Mouse (Mus musculus): ENCODE results near the gene Mrm1. TPM values are rescaled to one million over a fixed set of nuclear protein-coding genes. Genes with fewer than 3 reads are reported as not detected.
A peak's percentile ranks its signal among the peaks of the same experiment; 100 is the strongest.
"Not testable (repeated sequence)": the region's sequence is repeated elsewhere in the genome, so short reads cannot be mapped to it uniquely, and the experiment has no call there.

The Mrm1 gene
- 10 to 100 TPM; 24.5 to 26.0 TPM for total RNA-seq (2021)
- long read RNA-seq, experiment 1, transcript Mrm1-201 (5 exons, 2,477 nt) = major isoform, 11 of 19 reads
- long read RNA-seq, experiment 1, partial matches to known transcripts = 3 of 19 reads
- long read RNA-seq, experiment 1, other reads (novel, unspliced or antisense) = 5 of 19 reads
- long read RNA-seq, experiment 2, transcript Mrm1-201 (5 exons, 2,477 nt) = major isoform, 33 of 50 reads
- long read RNA-seq, experiment 2, partial matches to known transcripts = 5 of 50 reads
- long read RNA-seq, experiment 2, other reads (novel, unspliced or antisense) = 12 of 50 reads

DNA sequence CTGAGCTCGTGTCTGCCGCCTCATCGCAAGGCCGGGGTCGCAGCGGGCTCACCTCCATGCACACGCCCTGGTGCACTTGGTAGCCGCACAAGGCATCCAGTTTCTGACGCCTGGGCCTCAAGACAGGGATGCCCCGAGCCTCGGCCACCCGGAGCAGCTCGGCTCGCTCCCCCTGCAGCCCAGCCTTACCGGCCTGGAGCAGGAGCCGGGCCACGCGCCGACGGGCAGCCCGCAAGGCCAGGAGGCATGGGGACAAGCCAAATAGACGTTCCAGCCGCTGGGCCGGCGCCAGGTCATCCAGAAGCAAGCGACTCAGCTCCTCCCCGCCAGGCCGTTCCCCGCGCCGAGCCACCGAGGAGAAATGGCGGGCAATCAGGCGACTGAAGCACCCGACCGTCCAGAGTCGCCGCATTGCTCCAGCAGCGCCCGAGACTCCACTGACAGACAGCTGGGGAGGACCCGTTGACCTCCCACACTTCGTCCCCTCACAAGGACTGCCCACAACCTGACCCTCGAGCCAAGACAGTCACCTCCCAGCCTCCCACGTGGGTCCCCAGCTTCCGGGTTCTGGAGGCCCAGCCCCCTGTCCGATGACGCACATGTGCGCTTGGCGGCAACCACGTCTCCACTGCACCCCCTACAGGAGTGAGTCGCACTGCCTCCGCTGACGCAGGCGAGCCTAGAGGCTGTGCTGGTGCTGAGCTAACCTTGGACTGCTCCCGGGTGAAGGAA lies at the start of gene Mrm1:
Mrm1 (minus strand) TSS at position 555 of the 732 bp plus-strand sequence.
- DNase-seq (ENCODE audit: low spot score in 2 of 2) = peak; percentile 75 to 93

DNA sequence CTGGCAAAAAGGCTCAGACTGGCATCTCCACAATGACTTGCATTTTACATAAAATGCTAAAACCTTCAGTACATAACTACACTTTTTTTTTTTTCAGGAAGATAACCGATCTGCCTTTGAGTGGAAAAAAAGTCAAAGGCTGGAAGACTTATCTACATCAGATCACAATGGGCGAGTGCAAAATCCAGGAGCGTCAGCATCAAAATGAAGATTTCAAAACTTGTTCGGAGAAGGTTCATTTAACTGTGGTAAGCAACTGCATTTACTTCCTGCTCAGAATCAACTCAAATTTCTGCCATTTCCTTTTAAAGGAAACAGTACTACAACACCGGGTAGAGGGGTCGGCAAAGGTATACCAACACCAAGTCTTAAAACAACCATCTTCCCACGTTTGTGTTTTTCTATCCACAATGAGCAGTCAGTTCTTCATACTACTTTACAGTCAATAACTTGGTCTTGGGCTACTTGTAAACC lies 49.5 kb upstream of the Mrm1 start:
- no peak for DNase-seq (ENCODE audit: low spot score in 2 of 2)

DNA sequence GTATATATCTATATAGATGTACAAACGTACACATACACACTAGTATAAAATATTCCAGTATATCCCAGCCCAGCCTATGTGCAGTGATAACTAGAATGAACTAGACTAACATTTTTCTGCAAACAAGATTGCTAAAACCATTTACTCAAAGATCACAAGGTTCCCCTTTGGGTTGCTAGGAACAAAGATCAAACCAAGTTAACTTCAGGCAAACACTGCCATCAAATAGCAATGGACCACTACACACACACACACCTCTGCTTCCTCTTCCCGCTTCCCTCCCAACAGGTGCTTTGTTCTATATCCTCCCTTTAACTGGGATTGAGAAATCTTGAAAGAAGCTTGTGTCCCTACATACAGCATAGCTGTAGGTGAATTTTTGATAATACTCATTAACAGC lies 48.3 kb upstream of the Mrm1 start:
- no peak for DNase-seq (ENCODE audit: low spot score in 2 of 2)

DNA sequence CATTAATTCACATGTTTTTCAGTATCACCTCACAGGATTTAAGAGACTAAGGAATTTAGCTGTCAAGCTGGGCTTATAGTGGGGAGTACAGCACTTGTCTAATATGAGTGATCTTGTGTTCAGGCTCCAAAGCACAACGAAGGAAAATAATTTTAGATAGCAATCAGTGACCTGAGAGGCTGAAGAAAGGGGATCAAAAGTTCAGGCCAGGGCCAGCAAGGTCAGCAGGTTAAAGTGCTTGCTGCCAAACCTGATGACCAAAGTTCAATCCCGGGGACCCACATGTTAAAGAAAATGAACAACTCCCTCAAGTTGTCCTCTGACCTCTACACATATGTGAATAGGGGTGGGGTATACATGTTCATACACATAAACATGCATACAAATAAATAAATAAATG lies 46.0 kb upstream of the Mrm1 start:
- DNase-seq (ENCODE audit: low spot score in 2 of 2) = no peak

DNA sequence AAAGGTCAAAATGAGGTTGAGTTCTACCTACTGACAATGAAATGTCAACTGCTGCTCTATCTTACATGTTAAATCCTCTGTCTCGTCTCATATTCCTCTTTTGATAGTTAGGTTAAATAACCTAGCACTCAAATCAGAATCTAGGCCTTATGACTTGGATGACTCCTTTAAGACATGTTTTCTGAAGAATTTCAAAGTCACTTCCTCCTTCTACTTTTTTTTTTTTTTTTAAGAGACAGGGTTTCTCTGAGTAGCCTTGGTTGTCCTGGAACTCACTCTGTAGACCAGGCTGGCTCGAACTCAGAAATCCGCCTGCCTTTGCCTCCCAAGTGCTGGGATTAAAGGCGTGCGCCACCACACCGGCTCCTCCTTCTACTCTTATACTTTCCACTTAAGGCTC lies 36.0 kb upstream of the Mrm1 start:
- DNase-seq (ENCODE audit: low spot score in 2 of 2) = no peak

DNA sequence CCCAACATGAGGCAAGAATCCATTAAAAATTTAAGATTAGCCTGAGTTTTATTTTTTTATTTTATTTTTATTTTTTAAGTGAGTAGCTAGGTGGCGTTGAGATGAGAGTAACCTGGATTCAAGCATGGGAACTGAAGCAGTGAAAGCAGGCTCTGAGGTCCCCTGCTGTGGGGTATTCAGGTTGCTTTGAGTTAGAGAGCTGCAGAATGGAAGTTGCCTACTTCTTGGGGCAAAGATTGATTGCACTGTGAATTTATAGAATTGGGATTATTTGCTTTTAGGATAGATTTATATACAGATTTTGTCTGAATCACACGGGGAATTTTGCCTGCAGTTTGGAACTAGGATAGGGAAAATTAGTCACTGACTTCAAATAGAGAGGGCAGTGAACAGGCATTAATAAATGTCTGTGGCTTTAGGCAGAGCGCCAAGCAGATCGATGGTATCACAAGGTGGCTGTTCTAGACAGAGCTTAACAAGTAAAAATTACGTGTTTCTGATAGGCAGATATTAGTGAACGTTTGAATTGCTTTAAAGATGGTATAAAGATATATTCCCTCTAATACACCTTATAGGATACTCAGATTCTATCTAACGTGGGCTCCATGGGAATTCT lies 28.3 kb upstream of the Mrm1 start:
- DNase-seq (ENCODE audit: low spot score in 2 of 2) = no peak

DNA sequence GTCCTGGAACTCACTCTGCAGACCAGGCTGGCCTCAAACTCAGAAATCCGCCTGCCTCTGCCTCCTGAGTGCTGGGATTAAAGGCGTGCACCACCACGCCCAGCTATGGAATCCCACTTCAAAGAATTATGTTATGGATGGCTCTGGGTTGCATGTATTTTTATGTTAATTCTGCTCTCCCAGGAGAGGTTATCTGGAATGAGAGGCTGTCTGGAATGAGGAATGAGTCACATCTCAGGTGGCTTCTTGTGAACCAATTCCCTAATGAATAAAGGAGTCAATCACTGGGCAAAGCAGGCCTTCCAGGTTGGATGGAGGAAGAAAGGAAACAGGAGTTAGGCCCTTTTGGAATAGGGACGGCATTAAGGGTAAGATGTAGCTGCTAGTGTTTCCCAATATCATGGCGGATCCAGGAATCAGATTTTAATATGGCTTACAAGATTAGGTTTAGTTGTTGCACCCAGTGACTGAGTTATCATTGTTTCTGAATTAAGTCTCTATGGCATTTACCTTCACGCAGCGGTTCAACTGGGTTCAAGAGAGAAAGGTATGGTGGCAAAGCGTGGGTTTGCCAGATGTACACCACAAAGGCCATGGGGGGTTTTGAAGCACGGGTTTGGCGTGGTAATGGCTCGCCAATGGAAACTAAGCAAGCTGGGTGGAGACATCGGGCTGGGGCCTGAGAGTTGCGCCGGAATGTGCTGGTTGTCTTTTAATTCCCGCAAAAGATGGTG lies 27.6 kb upstream of the Mrm1 start:
- DNase-seq (ENCODE audit: low spot score in 2 of 2) = no peak

DNA sequence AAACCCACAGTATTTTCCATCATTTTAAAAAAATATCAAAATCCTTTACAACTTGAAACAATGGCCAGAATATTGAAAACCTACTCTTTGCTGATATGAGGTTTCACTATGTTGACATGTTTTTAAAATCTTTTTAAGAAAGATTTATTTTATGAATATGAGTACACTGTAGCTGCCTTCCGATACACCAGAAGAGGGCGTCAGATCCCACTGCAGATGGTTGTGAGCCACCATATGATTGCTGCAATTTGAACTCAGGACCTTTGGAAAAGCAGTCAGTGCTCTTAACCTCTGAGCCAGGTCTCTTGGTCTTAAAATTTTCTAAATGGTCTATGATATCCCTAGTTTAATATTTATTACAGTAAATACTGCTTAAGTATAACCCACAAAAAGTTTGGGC lies 20.0 kb upstream of the Mrm1 start:
- no peak for DNase-seq (ENCODE audit: low spot score in 2 of 2)

DNA sequence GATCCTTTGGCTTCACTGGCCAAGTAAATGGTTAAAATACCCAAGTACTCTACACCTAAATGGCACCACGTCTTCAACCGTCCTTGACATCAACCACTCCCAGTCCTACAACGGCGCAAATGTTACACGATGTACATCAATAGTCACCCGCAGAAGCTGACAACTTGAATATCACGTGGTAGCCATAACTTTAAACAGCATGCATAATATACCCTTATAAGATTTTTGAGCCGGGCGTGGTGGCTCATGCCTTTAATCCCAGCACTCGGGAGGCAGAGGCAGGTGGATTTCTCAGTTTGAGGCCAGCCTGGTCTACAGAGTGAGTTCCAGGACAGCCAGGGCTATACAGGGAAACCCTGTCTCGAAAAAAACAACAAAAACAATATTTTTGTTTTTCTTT lies 10.2 kb upstream of the Mrm1 start:
- DNase-seq (ENCODE audit: low spot score in 2 of 2) = not testable (repeated sequence)

DNA sequence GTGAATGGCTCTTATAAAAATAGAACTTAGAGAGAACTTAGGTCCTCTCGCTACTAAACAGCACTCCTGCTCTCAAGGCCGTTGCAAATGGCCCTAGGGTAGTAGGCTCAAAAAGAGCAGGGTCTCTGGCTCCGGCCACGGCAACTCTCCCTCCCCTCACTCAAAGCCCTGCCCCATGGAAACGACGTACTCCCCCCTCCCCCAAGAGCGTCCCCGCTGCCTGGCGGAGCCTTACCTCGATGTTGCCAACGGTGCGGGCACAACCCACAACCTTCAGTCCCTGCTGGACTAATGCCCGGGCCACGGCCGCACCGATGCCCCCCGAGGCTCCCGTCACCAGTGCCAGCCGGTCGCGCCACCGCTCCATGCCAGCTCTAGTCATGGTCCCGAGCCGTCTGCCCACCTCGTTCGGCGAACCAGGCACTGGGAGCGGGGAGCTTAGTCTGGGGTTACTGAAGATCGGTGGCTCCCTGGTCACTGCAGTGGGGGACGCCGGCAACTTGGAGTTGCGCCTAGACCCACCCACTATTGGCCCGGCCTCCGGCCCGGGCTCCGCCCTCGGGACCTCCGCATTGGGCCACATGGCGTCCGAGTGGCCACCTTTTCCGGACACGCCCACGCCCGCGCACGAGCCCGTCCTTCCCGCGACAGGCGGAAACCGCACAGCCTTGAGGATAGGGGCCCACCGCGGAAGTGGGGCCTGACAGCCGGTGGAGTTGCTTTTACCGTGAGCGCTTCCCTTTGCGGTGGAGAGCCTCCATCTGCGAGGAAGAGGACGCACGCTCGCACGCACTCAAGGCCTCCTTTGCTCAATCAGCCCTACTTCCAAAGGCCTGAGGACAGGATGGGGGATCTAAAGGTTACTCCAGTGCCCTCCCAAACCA lies 9.4 kb upstream of the Mrm1 start, which contains the start of gene Dhrs11:
Dhrs11 (minus strand) TSS at position 479 of the 884 bp plus-strand sequence.
- peak; percentile 89 to 95 for DNase-seq (ENCODE audit: low spot score in 2 of 2)

DNA sequence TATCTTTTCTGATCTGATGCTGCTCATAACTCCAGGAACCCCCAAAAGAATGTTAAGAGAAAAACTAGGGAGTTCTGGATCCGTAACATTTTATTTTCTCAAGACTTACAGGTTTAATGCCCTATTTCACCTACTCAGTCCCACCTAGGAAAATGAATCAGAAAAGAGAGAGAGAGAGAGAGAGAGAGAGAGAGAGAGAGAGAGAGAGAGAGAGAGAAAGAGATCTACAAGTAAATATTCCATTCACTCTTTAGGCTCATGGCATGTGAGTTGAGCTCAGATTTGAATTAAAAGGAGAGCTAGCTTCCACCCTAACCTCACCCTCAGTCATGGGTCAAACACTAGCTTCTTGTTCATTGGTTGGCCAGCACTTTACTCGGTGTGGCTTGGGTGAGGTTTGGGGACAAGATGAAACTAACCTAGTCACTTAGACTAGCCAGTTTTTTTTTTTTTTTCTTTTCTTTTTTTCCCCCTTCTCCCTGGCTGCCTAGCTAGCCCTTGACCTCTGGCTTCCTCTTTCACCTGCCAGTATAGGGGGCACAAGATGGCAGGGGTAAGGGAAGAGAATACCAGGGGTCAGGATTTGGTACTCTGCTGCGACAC lies 8.7 kb upstream of the Mrm1 start:
- no peak for DNase-seq (ENCODE audit: low spot score in 2 of 2)

DNA sequence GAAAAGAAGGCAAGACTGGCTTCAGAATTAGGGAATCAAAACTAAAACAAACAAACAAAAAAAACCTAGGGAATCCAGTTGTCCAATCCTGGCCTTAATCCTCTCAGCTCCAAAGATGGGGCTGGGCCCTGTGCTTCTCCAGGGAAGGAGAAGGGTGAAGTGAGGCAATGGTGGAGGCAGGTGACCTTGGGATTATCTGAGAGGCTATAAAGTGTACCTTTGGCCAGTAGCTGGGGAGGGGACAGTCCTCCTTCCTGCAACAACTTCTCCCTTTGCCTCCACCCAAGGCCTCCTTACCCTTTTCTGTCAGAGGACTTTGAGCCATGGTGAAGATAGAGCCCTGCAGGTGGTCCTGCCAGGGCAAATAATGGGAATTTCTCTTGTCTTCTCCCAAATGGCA lies 8.2 kb upstream of the Mrm1 start:
- no peak for DNase-seq (ENCODE audit: low spot score in 2 of 2)

DNA sequence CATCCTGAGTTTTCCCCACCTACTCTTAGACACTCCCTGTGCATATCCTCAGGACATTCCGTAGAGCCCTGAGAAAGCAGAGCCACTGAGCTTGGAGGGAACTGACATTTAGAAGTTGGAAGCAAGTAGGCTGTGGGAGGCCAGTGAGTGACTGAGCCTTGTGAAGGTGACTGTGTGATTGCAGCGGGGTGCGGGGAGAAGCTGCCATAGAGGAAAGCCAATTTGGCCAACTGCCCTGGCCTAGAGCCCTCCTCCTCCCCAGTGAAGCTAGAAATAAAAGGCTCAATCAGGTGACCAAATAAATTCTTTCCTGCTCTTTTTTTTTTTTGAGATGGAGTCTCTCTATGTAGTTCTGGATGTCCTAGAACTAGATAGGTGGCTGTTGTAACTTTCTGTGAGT lies 6.9 kb upstream of the Mrm1 start:
- peak in 1 of 2 experiments; percentile 56 for DNase-seq (ENCODE audit: low spot score in 2 of 2)

DNA sequence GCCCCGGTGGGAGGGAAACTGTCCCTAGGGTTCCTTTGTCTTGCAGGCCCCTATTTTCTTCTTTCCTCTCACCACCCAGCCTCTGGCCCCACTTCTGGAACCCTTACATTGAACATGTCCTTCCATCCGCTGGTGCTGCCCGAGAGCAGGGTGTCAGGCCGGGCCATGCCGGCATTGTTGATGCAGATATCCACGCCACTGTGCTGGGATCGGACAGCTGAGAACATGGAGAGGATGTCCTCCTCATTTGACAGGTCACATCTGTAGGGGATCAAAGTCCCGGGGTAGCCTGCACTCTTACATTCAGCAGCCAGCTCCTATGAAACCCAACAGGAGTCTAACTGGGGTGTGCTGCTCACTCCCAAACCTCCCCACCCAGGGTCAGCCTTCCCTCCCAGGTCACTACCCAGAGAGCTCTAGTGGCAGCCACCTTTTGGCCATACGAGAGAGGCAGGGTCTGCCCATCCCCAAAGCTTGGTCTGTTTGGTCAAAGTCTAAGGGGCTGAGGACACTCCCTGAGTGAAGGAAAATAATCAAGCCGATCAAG lies 6.0 kb upstream of the Mrm1 start:
- DNase-seq (ENCODE audit: low spot score in 2 of 2) = no peak

DNA sequence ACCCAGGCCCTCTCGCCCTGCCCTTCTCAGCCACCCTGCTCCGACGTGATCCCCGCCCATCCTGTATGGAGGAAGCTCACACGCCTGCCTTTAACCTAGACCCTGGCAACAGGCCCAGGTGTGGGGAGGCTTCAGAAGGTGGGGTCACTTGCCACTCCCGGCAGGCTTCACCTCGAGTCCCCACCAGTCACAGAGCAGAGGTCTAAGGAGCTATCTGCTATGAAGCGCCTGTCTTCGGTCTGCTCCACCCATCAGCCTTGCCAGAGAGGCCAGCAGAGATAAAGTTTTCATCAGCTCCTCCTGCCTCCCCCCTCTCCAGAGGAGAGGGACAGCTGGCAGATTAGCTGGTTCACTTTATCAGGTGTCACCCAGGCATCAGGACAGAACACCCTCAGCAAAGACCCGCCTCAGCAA lies 4.2 kb upstream of the Mrm1 start:
- no peak for DNase-seq (ENCODE audit: low spot score in 2 of 2)

DNA sequence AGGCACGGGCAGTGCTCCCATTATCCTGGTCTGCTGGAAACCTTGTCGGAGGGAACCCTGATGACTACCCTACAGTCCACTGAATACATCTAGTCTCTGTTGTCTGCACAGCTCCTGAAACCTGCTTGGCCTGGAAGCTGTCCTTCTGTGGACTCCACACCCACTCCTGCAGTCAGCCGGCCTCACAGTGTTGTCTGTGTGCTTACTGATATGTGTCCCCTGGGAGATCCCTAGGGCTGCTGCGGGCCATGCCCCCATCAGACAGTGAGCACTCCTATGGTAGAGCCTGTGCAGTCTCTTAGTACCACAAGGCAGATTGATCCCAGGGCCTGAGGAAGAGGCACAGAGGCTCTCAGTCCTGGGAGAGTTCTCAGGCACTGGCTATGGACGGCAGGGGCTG lies 3.2 kb upstream of the Mrm1 start:
- DNase-seq (ENCODE audit: low spot score in 2 of 2) = no peak

DNA sequence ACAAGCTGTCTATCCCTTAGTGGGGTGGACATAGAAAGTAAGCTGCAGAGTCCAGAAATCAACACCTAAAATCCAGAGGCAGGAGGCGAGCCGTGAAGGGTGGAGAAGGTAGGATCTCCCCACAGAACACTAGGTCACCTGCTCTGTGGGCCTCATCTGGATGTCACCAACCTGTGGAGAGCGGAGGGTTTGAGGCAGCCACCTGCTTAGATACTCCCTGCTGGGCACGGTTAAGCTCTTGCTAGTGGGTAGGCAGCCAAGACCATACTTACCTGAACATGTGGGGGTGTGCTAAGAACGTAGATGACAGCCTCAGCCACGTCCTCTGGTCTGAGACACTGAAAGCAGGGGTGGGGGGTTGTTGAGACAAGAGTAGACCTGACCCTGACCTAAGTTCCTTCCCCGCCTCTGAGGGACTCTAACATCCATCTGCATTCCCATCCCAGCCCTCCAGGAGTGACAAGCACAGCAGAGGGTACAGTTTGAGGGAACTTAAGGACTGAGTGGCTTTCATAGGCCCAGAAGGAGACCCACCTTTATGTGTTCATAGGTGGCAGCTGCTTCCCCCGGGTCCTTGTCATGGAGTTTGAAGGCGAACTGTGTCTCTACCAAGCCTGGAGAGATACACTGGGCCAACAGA lies 1.9 kb upstream of the Mrm1 start:
- no peak for DNase-seq (ENCODE audit: low spot score in 2 of 2)

DNA sequence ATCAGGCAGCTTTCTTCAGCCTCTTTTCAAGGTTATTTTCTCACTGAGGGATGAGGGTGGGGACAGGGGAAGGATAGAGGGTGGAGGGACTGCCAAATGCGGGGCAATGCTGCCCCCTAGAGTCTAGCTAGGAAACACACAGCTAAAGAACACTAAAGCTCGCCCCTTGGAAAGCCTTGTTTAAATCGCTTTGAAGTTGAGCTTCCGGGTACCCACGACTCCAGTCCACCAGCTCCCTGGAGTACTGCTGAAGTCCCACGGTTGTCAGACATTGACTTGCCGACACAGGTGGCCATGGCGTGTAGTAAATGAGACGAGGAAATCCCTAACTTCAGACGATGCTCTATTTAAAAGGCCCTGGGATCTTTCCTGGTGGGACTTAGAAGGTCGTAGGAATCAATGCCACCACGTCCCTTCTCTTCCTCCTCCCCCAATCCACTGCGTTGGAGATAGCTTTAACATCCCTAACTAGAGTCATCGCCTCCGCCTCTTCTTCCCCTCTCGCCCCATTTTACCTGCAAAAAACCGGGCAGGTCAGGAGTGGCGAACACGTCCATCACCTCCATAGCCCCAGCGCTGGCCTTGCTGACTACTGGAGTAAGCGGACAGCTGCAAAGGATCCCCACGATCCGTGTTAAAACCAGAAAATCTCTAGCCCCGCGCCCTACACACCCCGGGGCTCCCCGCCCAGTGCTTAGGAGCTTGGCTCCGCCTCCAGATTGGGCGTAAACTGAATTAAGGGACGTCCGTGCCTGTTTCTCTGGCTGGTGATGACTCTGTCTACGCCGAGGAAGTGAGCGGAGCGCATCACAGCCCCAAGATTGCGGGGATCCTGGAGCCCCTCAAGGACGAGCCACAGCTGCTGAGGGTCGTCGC lies 992 bp downstream of the Mrm1 start:
- peak in 1 of 2 experiments; percentile 56 for DNase-seq (ENCODE audit: low spot score in 2 of 2)
